Mouse (Mus musculus) left cerebral cortex, adult 9 months (tissue): ENCODE measurements around the gene Donson.
"Not testable (repeated sequence)": the region's sequence is repeated elsewhere in the genome, so short reads cannot be mapped to it uniquely, and the experiment has no call there.

Source experiments
- DNase-seq, 2 experiments: peaks; one replicate each; pipeline ENCODE4 v3.0.0; 2022; ENCODE audit warnings: low spot score in 2 of 2

The Donson gene

DNA sequence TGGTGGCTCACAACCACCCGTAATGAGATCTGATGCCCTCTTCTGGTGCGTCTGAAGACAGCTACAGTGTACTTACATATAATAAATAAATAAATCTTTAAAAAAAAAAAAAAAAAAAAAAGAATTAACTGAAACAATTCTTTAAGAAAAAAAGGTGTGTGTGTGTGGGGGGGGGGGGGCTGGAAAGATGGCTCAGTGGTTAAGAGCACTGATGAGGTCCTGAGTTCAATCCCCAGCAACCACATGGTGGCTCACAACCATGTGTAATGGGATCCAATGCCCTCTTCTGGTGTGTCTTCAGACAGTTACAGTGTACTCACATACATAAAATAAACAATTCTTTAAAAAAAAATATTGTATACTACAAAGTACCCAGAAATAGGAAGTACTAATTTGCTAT lies 43.1 kb downstream of the Donson start:
- DNase-seq, result not testable (repeated sequence)

DNA sequence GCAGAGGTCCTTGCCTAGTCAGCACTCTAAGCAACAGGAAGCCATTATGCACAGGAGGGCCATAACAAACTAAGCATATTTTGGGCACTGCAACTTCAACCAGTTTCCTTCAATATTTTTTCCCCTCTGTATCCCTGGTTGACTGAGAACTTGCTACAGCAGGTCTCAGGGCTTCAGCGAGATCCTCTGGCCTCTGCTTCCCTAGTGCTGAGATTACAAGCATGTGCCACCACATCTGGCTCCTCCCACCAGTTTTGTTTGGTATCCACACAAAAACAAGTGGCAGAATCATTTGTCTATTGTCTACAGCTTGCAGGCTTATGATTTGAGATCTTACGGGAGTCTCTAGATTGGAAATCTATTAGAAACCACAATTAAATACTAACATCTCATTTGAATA lies 43.7 kb downstream of the Donson start:
- DNase-seq, result no peak

DNA sequence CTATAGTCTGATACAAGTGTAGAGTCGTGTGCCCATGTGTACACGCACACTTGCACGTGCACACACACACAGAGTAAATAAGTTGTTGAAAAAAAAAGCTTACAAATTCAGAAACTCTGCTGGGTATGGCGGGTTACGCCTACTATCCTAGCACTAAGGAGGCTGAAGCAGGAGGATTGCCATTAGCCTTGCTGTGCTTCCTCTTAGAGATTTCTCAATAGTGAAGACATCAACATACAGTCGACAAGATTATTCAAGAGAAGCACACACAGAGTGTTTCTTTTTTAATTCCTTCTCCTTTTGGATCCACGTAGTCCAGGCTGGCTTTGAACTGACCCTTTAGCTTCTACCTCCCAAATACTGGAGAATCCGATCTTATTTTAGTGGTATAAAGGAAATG lies 48.4 kb downstream of the Donson start:
- DNase-seq, result no peak

DNA sequence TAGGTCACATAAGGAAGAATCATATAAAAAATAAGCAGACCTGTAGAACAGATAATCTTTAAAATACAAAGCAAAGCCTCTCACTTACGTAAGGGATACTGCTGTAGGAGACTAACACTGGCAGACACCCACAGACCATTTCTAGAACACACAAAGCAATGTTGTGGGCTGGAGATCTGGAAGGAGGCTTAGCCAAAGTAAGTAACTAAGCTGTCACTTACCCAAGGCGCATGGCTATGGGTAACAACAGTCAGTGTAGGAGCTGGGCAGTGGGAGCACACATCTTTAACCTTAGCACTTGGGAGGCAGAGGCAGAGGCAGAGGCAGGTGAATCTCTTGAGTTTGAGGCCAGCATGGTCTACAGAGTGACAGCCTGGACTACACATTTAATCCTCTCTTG lies 48.9 kb downstream of the Donson start:
- peak in 1 of 2 experiments; percentile 60 for DNase-seq

DNA sequence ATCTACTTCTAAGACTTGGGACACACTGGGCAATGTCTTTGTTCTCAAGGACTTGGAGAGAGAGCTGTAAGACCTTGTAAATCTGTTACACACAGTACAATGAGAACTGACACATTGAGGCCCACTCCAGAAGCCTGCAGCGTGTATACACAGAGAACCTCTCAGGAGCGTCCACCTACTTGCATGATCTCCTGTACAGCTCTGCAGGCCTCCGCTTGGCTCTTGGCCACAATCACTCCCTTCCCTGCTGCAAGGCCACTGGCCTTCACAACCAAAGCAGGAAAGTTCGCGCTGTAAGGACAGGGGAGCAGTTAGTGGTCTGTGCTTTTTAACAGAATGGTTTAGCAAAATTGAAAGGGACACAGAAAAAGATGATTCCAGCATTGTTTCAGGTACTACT lies 49.4 kb downstream of the Donson start:
- no peak for DNase-seq

DNA sequence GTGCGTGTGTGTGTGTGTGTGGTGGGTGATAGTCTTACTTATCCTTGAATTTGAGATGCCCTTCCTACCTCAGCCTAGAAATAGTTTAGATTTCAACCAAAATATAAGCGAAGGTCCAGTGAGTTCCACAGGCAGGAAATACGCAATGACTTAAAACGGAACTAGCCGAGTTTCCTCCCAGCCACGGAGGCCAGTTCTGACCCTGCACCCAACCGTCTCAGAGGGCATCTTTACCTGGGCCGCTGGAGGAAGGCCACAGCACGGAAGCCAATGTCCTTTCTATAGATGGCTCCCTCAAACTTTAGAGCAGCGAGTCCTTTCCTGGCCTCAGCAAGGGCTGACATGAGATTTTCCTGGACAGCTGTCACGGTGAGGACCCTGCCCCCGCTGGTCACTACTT lies 54.9 kb downstream of the Donson start:
- no peak for DNase-seq

DNA sequence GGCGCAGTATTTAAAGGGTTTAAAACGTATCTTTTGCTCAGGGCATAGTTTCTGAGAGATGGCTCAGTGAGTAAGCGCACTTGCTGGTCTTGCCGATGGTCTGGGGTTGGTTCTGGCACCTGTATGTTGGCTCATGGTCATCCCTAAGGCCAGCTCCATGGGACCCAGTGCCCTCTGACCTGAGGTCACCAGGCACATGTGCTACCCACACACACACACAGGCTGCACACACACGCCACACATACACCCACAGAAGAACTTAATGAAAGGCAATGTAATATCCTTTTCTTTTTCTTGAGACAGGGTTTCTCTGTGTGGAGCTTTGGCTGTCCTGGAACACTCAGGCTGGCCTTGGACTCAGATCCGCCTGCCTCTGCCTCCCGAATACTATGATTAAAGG lies 55.6 kb downstream of the Donson start:
- DNase-seq, result no peak

DNA sequence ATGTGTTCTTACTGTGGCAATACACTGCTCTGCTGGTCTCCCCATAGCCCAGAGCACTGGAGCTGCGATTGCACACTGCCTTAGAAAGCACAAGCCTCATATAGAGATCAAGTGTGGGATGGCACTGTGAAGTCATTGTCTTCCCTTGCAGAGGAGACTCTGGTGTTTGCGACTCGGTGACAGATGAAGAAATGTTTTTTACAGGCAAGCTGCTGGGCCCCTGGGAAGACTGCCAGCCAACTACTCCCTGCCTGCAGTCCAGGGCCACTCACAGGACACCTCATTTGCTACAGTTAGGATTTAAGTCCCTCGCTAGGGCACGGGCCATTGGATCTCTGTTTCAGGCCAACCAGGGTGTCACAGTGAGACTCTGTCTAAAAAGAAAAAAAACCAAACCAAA lies 56.1 kb downstream of the Donson start:
- DNase-seq, result peak in 1 of 2 experiments; percentile 37

DNA sequence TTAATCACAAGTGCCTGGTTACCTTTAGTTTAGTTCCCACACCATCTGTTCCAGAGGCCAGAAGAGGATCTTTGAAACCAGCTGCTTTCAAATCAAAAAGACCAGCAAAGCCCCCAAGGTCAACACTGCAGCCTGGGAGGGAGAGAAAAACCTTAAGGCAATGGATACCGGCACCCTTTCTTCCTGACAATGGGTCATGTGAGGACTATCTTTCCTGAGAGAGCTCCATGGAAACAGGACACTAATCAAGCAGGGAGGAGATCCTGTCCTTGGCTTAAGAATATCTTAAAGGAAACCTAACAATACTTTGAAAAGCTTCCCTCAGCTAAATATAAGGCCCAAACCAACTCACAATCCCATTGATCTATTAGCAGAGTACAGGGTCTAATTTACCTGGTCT lies 58.0 kb downstream of the Donson start:
- no peak for DNase-seq

DNA sequence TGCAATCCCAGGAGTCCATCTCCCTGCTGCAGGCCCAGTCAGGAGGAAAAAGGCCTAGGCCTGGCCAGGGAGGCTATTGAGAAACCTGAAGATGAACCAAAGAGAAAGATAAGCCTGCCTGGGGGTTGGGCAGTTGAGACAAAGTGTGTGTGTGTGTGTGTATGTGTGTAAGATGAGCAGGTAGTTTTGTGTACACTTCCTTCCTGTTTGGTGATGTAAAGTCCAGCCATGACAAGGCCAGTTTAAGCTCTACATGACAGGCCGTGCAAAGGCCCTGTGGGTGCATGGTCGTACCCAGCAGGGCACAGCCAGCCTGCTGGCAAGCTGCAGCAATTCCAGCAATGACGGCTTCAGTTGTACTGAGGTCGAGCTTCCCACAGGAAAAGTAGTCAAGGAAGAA lies 58.8 kb downstream of the Donson start:
- no peak for DNase-seq

DNA sequence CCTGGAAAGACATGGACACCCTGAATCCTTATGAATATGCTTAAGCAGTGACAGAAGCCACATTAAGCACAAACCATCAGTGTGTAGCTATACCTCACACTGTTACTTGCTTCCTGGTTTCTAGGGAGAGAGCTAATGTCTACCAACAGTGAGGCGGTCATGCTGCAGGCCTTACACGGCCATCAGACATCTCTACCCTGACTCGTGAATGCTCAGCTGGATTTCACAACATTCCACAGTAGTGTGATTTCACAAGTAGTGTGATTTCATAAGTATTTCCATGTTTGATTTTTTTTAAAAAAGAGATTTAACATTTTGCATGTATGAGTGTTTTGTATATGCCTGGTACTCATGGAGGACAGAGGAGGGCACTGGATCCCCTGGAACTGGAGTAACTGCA lies 59.9 kb downstream of the Donson start:
- no peak for DNase-seq

DNA sequence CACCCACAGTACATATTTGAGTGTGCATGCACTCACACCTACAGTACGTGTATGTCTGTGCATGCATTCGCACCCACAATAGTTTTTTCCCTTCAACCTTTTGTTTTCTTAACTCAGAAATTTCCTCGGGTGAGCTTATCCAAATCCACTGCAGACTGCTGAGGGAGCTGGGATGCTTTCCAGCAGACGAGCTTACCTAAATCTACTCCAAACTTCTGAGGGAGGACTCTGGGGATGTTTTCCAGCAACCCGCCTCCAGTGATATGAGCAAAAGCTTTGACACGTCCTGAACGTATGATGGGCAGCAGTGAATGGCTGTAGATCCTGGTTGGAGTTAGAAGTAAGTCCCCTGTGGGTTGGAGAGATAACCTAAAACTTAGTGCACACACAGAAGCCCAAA lies 60.7 kb downstream of the Donson start:
- DNase-seq, result peak in 1 of 2 experiments; percentile 37
